Mouse (Mus musculus): ENCODE measurements around the gene Hacd2. TPM values are rescaled to one million over a fixed set of nuclear protein-coding genes. Genes with fewer than 3 reads are reported as not detected.

Hacd2 gene
- polyA plus RNA-seq, 1 experiment from 2014 or later, result 27.2 TPM

GRCm38 (mm10) chr16:35055194-35055506, 32.9 kb downstream of the Hacd2 start:
- no peak overlapping the region for H3K27ac ChIP-seq (ENCODE audit: low read depth, low read length)
- no peak overlapping the region for H3K9ac ChIP-seq (ENCODE audit: low read length)
- H3K9me3 ChIP-seq (ENCODE audit: control insufficient read depth, low read length), result no peaks in the 10 kb centered on the region
- DNase-seq (ENCODE audit: low spot score, missing footprints), result peak; percentile 8
- no peaks in the 10 kb centered on the region for H3K27me3 ChIP-seq (ENCODE audit: control insufficient read depth, insufficient read depth, low read length)
- no peaks in the 10 kb centered on the region; the same call in 1 of the 2 replicates for H3K4me1 ChIP-seq (ENCODE audit: control insufficient read depth, insufficient read depth, low read length)
- no peaks in the 10 kb centered on the region for H3K36me3 ChIP-seq (ENCODE audit: control insufficient read depth, insufficient read depth, low read length)
- no peak for ATAC-seq (ENCODE audit: low FRiP score)
- H3K4me2 ChIP-seq, result no peak overlapping the region
- H3K4me3 ChIP-seq (ENCODE audit: low read depth, low read length), result no peak overlapping the region
- WGBS, result 86% methylated on average over 1 of the region's 1 CpGs

- H3K4me2 ChIP-seq, result no peak overlapping the region
- H3K9me3 ChIP-seq (ENCODE audit: control insufficient read depth, low read length), result no peaks in the 10 kb centered on the region
- H3K9ac ChIP-seq (ENCODE audit: low read length), result no peak overlapping the region
- no peak overlapping the region for H3K4me3 ChIP-seq (ENCODE audit: low read depth, low read length)
- ATAC-seq (ENCODE audit: low FRiP score) (no peak), DNase-seq (ENCODE audit: low spot score, missing footprints) (no peak)
- no peaks in the 10 kb centered on the region for H3K4me1 ChIP-seq (ENCODE audit: control insufficient read depth, insufficient read depth, low read length)
- no peaks in the 10 kb centered on the region for H3K36me3 ChIP-seq (ENCODE audit: control insufficient read depth, insufficient read depth, low read length)
- no peak overlapping the region for H3K27ac ChIP-seq (ENCODE audit: low read depth, low read length)
- WGBS, result 100% methylated on average over 1 of the region's 1 CpGs
- H3K27me3 ChIP-seq (ENCODE audit: control insufficient read depth, insufficient read depth, low read length), result no peaks in the 10 kb centered on the region
These were observed 33.6 kb downstream of the Hacd2 start for GRCm38 (mm10) chr16:35055861-35056260.

- H3K9me3 ChIP-seq (ENCODE audit: control insufficient read depth, low read length), result no peaks in the 10 kb centered on the region
- no peak overlapping the region for H3K4me3 ChIP-seq (ENCODE audit: low read depth, low read length)
- H3K36me3 ChIP-seq (ENCODE audit: control insufficient read depth, insufficient read depth, low read length), result no peaks in the 10 kb centered on the region
- ATAC-seq (ENCODE audit: low FRiP score) (no peak), DNase-seq (ENCODE audit: low spot score, missing footprints) (peak; percentile 85)
- H3K27me3 ChIP-seq (ENCODE audit: control insufficient read depth, insufficient read depth, low read length), result no peaks in the 10 kb centered on the region
- H3K9ac ChIP-seq (ENCODE audit: low read length), result no peak overlapping the region
- 35% methylated on average over 5 of the region's 5 CpGs for WGBS
- H3K27ac ChIP-seq (ENCODE audit: low read depth, low read length), result no peak overlapping the region
- H3K4me2 ChIP-seq, result no peak overlapping the region
- no peaks in the 10 kb centered on the region for H3K4me1 ChIP-seq (ENCODE audit: control insufficient read depth, insufficient read depth, low read length)
These were observed 34.1 kb downstream of the Hacd2 start for GRCm38 (mm10) chr16:35056306-35056705.

GRCm38 (mm10) chr16:35056786-35057185, 34.6 kb downstream of the Hacd2 start:
- Histone ChIP-seq H3K36me3 (ENCODE audit: control insufficient read depth, insufficient read depth, low read length) (no peaks in the 10 kb centered on the region), H3K4me1 (ENCODE audit: control insufficient read depth, insufficient read depth, low read length) (no peaks in the 10 kb centered on the region), H3K9ac (ENCODE audit: low read length) (no peak overlapping the region), H3K9me3 (ENCODE audit: control insufficient read depth, low read length) (no peaks in the 10 kb centered on the region), H3K4me2 (no peak overlapping the region), H3K4me3 (ENCODE audit: low read depth, low read length) (no peak overlapping the region), H3K27ac (ENCODE audit: low read depth, low read length) (no peak overlapping the region), H3K27me3 (ENCODE audit: control insufficient read depth, insufficient read depth, low read length) (no peaks in the 10 kb centered on the region)
- ATAC-seq (ENCODE audit: low FRiP score), result no peak
- 88% methylated on average over 3 of the region's 3 CpGs for WGBS
- peak; percentile 14 for DNase-seq (ENCODE audit: low spot score, missing footprints)

- no peak overlapping the region for H3K9ac ChIP-seq (ENCODE audit: low read length)
- no peaks in the 10 kb centered on the region for H3K4me1 ChIP-seq (ENCODE audit: control insufficient read depth, insufficient read depth, low read length)
- H3K4me2 ChIP-seq, result no peak overlapping the region
- 55% methylated on average over 2 of the region's 2 CpGs for WGBS
- H3K4me3 ChIP-seq (ENCODE audit: low read depth, low read length), result no peak overlapping the region
- DNase-seq (ENCODE audit: low spot score, missing footprints) (peak; percentile 82), ATAC-seq (ENCODE audit: low FRiP score) (no peak)
- H3K36me3 ChIP-seq (ENCODE audit: control insufficient read depth, insufficient read depth, low read length), result no peaks in the 10 kb centered on the region
- H3K27me3 ChIP-seq (ENCODE audit: control insufficient read depth, insufficient read depth, low read length), result no peaks in the 10 kb centered on the region
- H3K9me3 ChIP-seq (ENCODE audit: control insufficient read depth, low read length), result no peaks in the 10 kb centered on the region
- H3K27ac ChIP-seq (ENCODE audit: low read depth, low read length), result no peak overlapping the region
These were observed 38.8 kb downstream of the Hacd2 start for GRCm38 (mm10) chr16:35061017-35061416.

- 85% methylated on average over 6 of the region's 6 CpGs for WGBS
- no peak for ATAC-seq (ENCODE audit: low FRiP score)
- no peaks in the 10 kb centered on the region; the same call in 1 of the 2 replicates for H3K4me1 ChIP-seq (ENCODE audit: control insufficient read depth, insufficient read depth, low read length)
- H3K27ac ChIP-seq (ENCODE audit: low read depth, low read length), result no peak overlapping the region
- H3K9me3 ChIP-seq (ENCODE audit: control insufficient read depth, low read length), result no peaks in the 10 kb centered on the region
- H3K4me3 ChIP-seq (ENCODE audit: low read depth, low read length), result no peak overlapping the region
- no peaks in the 10 kb centered on the region for H3K27me3 ChIP-seq (ENCODE audit: control insufficient read depth, insufficient read depth, low read length)
- no peak overlapping the region for H3K9ac ChIP-seq (ENCODE audit: low read length)
- DNase-seq (ENCODE audit: low spot score, missing footprints), result peak; percentile 56
- no peaks in the 10 kb centered on the region for H3K36me3 ChIP-seq (ENCODE audit: control insufficient read depth, insufficient read depth, low read length)
- H3K4me2 ChIP-seq, result no peak overlapping the region
These were observed 43.5 kb downstream of the Hacd2 start for GRCm38 (mm10) chr16:35065724-35066123.

GRCm38 (mm10) chr16:35067095-35067494, 44.9 kb downstream of the Hacd2 start:
- WGBS, result 82% methylated on average over 8 of the region's 8 CpGs
- H3K27me3 ChIP-seq (ENCODE audit: control insufficient read depth, insufficient read depth, low read length), result no peaks in the 10 kb centered on the region
- no peak for ATAC-seq (ENCODE audit: low FRiP score)
- no peaks in the 10 kb centered on the region for H3K9me3 ChIP-seq (ENCODE audit: control insufficient read depth, low read length)
- H3K36me3 ChIP-seq (ENCODE audit: control insufficient read depth, insufficient read depth, low read length), result no peaks in the 10 kb centered on the region
- no peak overlapping the region for H3K27ac ChIP-seq (ENCODE audit: low read depth, low read length)
- no peak overlapping the region for H3K4me2 ChIP-seq
- no peak for DNase-seq (ENCODE audit: low spot score, missing footprints)
- H3K4me3 ChIP-seq (ENCODE audit: low read depth, low read length), result no peak overlapping the region
- no peak overlapping the region for H3K9ac ChIP-seq (ENCODE audit: low read length)
- no peaks in the 10 kb centered on the region; the same call in 1 of the 2 replicates for H3K4me1 ChIP-seq (ENCODE audit: control insufficient read depth, insufficient read depth, low read length)

GRCm38 (mm10) chr16:35067631-35068030, 45.4 kb downstream of the Hacd2 start:
- Histone ChIP-seq H3K9me3 (ENCODE audit: control insufficient read depth, low read length) (no peaks in the 10 kb centered on the region), H3K4me1 (ENCODE audit: control insufficient read depth, insufficient read depth, low read length) (no peaks in the 10 kb centered on the region; the same call in 1 of the 2 replicates), H3K4me3 (ENCODE audit: low read depth, low read length) (no peak overlapping the region), H3K36me3 (ENCODE audit: control insufficient read depth, insufficient read depth, low read length) (no peaks in the 10 kb centered on the region), H3K9ac (ENCODE audit: low read length) (no peak overlapping the region), H3K27ac (ENCODE audit: low read depth, low read length) (no peak overlapping the region), H3K27me3 (ENCODE audit: control insufficient read depth, insufficient read depth, low read length) (no peaks in the 10 kb centered on the region), H3K4me2 (no peak overlapping the region)
- no peak for ATAC-seq (ENCODE audit: low FRiP score)
- peak; percentile 54 for DNase-seq (ENCODE audit: low spot score, missing footprints)
- whole genome bisulfite sequencing, result 91% methylated on average over 3 of the region's 3 CpGs

- no peaks in the 10 kb centered on the region for H3K27me3 ChIP-seq (ENCODE audit: control insufficient read depth, insufficient read depth, low read length)
- ATAC-seq (ENCODE audit: low FRiP score), result no peak
- 91% methylated on average over 4 of the region's 4 CpGs for WGBS
These were observed 46.7 kb downstream of the Hacd2 start for GRCm38 (mm10) chr16:35068886-35069285.

GRCm38 (mm10) chr16:35074436-35074835, 52.2 kb downstream of the Hacd2 start:
- Histone ChIP-seq H3K27me3 (ENCODE audit: control insufficient read depth, insufficient read depth, low read length) (no peaks in the 10 kb centered on the region), H3K9ac (ENCODE audit: low read length) (no peak overlapping the region), H3K4me3 (ENCODE audit: low read depth, low read length) (no peak overlapping the region), H3K4me2 (no peak overlapping the region), H3K4me1 (ENCODE audit: control insufficient read depth, insufficient read depth, low read length) (no peaks in the 10 kb centered on the region), H3K36me3 (ENCODE audit: control insufficient read depth, insufficient read depth, low read length) (no peaks in the 10 kb centered on the region), H3K27ac (ENCODE audit: low read depth, low read length) (no peak overlapping the region), H3K9me3 (ENCODE audit: control insufficient read depth, low read length) (no peaks in the 10 kb centered on the region)
- ATAC-seq (ENCODE audit: low FRiP score), result no peak
- no peak for DNase-seq (ENCODE audit: low spot score, missing footprints)

More at GRCm38 (mm10) chr16:35068886-35069285, 46.7 kb downstream of the Hacd2 start:
- no peaks in the 10 kb centered on the region for H3K36me3 ChIP-seq (ENCODE audit: control insufficient read depth, insufficient read depth, low read length)
- no peaks in the 10 kb centered on the region; the same call in 1 of the 2 replicates for H3K4me1 ChIP-seq (ENCODE audit: control insufficient read depth, insufficient read depth, low read length)
- H3K4me3 ChIP-seq (ENCODE audit: low read depth, low read length), result no peak overlapping the region
- DNase-seq (ENCODE audit: low spot score, missing footprints), result peak; percentile 61
- H3K27ac ChIP-seq (ENCODE audit: low read depth, low read length), result no peak overlapping the region
- no peak overlapping the region for H3K9ac ChIP-seq (ENCODE audit: low read length)
- H3K9me3 ChIP-seq (ENCODE audit: control insufficient read depth, low read length), result no peaks in the 10 kb centered on the region
- no peak overlapping the region for H3K4me2 ChIP-seq

Measured in midbrain, embryonic 11.5 days (tissue).